Mouse (Mus musculus) embryonic fibroblast, embryonic 13.5 days (primary cell): Measurements from ENCODE around the gene Gm21209. TPM values are rescaled to one million over a fixed set of nuclear protein-coding genes. Genes with fewer than 3 reads are reported as not detected.
"Not testable (repeated sequence)": the region's sequence is repeated elsewhere in the genome, so short reads cannot be mapped to it uniquely, and the experiment has no call there.

ENCODE experiments used
- H3K27ac ChIP-seq: 2 replicates; pipeline ENCODE4 v1.5.1; 2012; ENCODE audit warnings: low read length, control low read depth, inconsistent platforms; ENCODE audit not compliant: insufficient read depth
- H3K4me1 ChIP-seq: 2 replicates; pipeline ENCODE4 v1.6.1; 2011; ENCODE audit warnings: low read length; ENCODE audit not compliant: control insufficient read depth, insufficient read depth
- H3K4me3 ChIP-seq: 2 replicates; pipeline ENCODE4 v1.5.1; 2011; ENCODE audit warnings: mild to moderate bottlenecking, control low read depth, low read length; ENCODE audit not compliant: insufficient read depth
- polyA plus RNA-seq: library from polyadenylated mRNA; stranded (reverse); fragments of >200 nt; gene quantifications from 2 replicates; pipeline ENCODE4 v1.2.4, GENCODE M21; 2011; ENCODE audit warnings: low read depth; ENCODE audit not compliant: missing spikeins, insufficient read length

The Gm21209 gene
- polyA plus RNA-seq = not detected in 2 replicates

DNA sequence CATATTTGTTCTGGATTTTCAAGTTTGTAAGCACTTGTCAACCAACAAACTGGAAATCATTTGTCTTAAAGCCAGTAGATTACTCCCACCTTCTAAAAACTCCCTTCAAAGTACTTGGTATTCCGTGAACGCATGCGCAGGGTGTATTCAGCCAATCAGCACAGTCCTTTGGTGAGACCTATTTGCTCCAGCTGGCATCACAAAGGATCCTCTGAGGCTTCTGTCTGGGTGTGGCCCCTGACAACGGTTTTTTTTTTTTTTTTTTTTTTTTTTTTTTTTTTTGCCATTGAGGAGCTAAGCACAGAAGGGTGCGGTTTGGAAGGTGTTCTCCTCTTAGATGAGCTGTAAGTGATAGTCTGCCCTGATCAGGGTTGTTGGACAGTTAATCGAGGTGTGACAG, at the start of gene Gm21209:
Gm21209 (plus strand) TSS at position 301 of the 400 bp plus-strand sequence.
- H3K27ac ChIP-seq, H3K4me3 ChIP-seq, H3K4me1 ChIP-seq: not testable (repeated sequence)
